Mouse (Mus musculus) forebrain, embryonic 10.5 days (tissue): ENCODE measurements around the gene Rexo4. TPM values are rescaled to one million over a fixed set of nuclear protein-coding genes. Genes with fewer than 3 reads are reported as not detected.

Experiments used
- DNase-seq: peaks from one replicate; pipeline ENCODE4 v3.0.0-alpha.2; 2017; ENCODE audit warnings: low spot score; ENCODE audit errors: extremely low spot score
- H3K27ac ChIP-seq: fragments of 300-500 bp; sonication (generic); 2 replicates; pipeline ENCODE4 v1.5.1; 2016; ENCODE audit warnings: mild to moderate bottlenecking
- H3K27me3 ChIP-seq: fragments of 300-500 bp; sonication (generic); 2 replicates; pipeline ENCODE4 v1.6.1; 2016; ENCODE audit warnings: mild to moderate bottlenecking; ENCODE audit not compliant: poor library complexity, severe bottlenecking
- H3K36me3 ChIP-seq: fragments of 300-500 bp; sonication (generic); replicated peaks from 2 replicates; pipeline ENCODE4 v1.6.1; 2016; ENCODE audit warnings: mild to moderate bottlenecking, moderate library complexity
- H3K4me1 ChIP-seq: fragments of 300-500 bp; sonication (generic); 2 replicates; pipeline ENCODE4 v1.6.1; 2016
- H3K4me3 ChIP-seq: fragments of 300-500 bp; sonication (generic); 2 replicates; pipeline ENCODE4 v1.5.1; 2016; ENCODE audit warnings: mild to moderate bottlenecking, moderate library complexity
- H3K9me3 ChIP-seq: fragments of 300-500 bp; sonication (generic); 2 replicates; pipeline ENCODE4 v1.6.1; 2016; ENCODE audit warnings: mild to moderate bottlenecking, moderate library complexity
- WGBS: fragments of 180-500 bp; shearing (Covaris S2); methylation state at CpG from one replicate; pipeline ENCODE4 v1.1.7; 2016; 5-methylcytosine and 5-hydroxymethylcytosine counted together
- polyA plus RNA-seq: library from polyadenylated mRNA; unstranded; fragments of >200 nt; fragmentation: Nextera tagmentation; extraction: Ambion mirVana; gene quantifications from 2 replicates; pipeline ENCODE4 v1.2.1, GENCODE M21; 2016

Gene Rexo4
- polyA plus RNA-seq, 1 experiment from 2014 or later = 57.1 TPM

DNA sequence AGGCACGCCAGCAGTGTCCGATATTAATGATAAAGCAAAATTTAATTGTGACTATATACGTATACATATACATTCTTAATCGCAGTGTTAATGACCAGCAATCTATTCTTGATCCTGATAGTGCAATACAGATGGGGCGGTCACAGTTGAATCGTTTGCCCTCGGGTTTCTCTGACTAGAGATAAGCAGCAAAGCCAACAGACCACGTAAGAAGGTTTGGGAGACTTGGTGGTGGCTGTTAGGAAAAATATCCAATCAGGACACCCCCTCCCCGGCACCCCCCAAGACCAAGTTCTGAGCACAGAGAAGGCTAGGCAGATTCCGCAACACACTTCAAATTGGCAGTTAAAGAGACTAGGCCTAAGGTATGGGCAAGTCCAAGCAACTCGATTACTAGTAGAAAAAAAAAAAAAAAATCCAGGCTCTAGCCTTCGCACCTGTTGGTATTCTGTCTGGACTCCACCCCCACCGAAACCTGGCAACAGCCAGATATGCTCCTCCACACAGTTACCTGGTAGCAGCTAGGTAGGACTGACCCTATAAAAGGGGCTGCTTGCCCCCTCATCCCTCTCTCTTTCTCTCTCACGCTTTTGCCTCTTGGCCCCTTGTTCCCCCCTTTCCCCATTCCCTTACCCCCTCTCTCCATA, 661 bp upstream of the Rexo4 start:
- no peak for DNase-seq
- WGBS = 21% methylated on average over 14 of the region's 14 CpGs

GRCm38 (mm10) chr2:26960756-26961155, 3.4 kb downstream of the Rexo4 start:
- WGBS = 85% methylated on average over 4 of the region's 4 CpGs
- Histone ChIP-seq H3K4me1 (peaks cover 29% of the 10 kb centered on the region), H3K9me3 (no peaks in the 10 kb centered on the region), H3K36me3 (peaks cover 64% of the 10 kb centered on the region), H3K27ac (no peak overlapping the region), H3K4me3 (no peak overlapping the region), H3K27me3 (no peaks in the 10 kb centered on the region)
- no peak for DNase-seq

More for the DNA sequence above, 661 bp upstream of the Rexo4 start:
- Histone ChIP-seq H3K4me1 (peaks cover 29% of the 10 kb centered on the region), H3K27ac (peak overlapping the region; percentile 97), H3K36me3 (peaks cover 27% of the 10 kb centered on the region), H3K9me3 (peaks cover 9% of the 10 kb centered on the region; the same call in 1 of the 2 replicates), H3K27me3 (no peaks in the 10 kb centered on the region), H3K4me3 (peak overlapping the region; percentile 81)

GRCm38 (mm10) chr2:26957488-26957859, 6.7 kb downstream of the Rexo4 start:
- Histone ChIP-seq H3K4me1 (peaks cover 9% of the 10 kb centered on the region; the same call in 1 of the 2 replicates), H3K36me3 (peaks cover 96% of the 10 kb centered on the region), H3K27me3 (no peaks in the 10 kb centered on the region), H3K9me3 (no peaks in the 10 kb centered on the region), H3K27ac (no peak overlapping the region), H3K4me3 (no peak overlapping the region)
- DNase-seq = no peak
- WGBS = 96% methylated on average over 2 of the region's 2 CpGs

GRCm38 (mm10) chr2:26956811-26957487, 7.2 kb downstream of the Rexo4 start:
- Histone ChIP-seq H3K27me3 (no peaks in the 10 kb centered on the region), H3K27ac (no peak overlapping the region), H3K9me3 (no peaks in the 10 kb centered on the region), H3K4me1 (peaks cover 6% of the 10 kb centered on the region; the same call in 1 of the 2 replicates), H3K36me3 (peaks cover 96% of the 10 kb centered on the region), H3K4me3 (no peak overlapping the region)
- WGBS = 93% methylated on average over 12 of the region's 12 CpGs
- no peak for DNase-seq

GRCm38 (mm10) chr2:26954735-26955395, 9.3 kb downstream of the Rexo4 start:
- H3K27me3 ChIP-seq = no peaks in the 10 kb centered on the region

DNA sequence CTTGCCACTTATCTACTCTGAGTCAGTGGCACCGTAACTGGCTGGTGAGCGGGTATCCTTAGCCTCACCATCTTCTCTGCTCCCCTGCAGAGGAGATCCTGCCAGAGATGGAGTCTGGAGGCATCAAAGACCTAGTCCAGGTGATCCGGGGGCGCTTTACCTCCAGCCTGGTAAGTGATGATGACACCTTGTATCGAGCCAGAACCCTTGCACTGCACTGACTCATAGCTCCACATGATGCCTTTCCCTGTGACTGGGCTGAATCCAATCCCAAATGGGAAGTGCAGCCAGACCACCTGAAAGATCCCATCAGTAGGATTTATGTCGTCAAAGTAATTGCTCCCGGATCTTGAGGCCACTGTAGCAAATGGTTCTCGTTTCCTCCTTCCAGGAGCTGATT, 11.3 kb downstream of the Rexo4 start:
- H3K4me3 ChIP-seq = no peak overlapping the region
- no peak overlapping the region for H3K27ac ChIP-seq
- peaks cover 93% of the 10 kb centered on the region for H3K36me3 ChIP-seq
- no peak for DNase-seq
- H3K9me3 ChIP-seq = no peaks in the 10 kb centered on the region
- H3K4me1 ChIP-seq = no peaks in the 10 kb centered on the region
- H3K27me3 ChIP-seq = no peaks in the 10 kb centered on the region
- 93% methylated on average over 8 of the region's 8 CpGs for WGBS

More at GRCm38 (mm10) chr2:26954735-26955395, 9.3 kb downstream of the Rexo4 start:
- Histone ChIP-seq H3K4me3 (no peak overlapping the region), H3K9me3 (no peaks in the 10 kb centered on the region), H3K36me3 (peaks cover 96% of the 10 kb centered on the region), H3K4me1 (no peaks in the 10 kb centered on the region), H3K27ac (no peak overlapping the region)
- WGBS = 91% methylated on average over 2 of the region's 2 CpGs
- no peak for DNase-seq

DNA sequence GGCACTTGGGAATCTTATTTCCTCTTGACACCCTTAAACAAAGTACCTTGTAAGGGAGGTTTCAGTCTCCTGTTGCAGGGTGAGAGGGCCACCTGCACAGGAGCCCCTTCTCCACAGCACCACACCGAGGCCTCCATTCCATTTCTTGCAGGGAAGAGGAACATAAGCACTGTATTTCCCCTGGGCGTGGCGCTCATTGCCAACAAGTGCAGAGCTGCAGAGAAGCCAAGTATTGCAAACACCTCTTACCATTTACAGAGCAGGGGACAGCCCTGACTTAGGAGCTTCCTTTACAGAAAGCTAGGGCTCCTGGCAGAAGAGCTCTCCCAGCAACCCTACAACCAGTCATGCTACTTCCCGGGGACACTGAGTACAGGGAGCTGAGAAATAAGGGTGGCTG, 12.0 kb downstream of the Rexo4 start:
- Histone ChIP-seq H3K36me3 (peaks cover 87% of the 10 kb centered on the region), H3K27ac (no peak overlapping the region), H3K4me1 (no peaks in the 10 kb centered on the region), H3K4me3 (no peak overlapping the region), H3K9me3 (no peaks in the 10 kb centered on the region), H3K27me3 (no peaks in the 10 kb centered on the region)
- WGBS = 96% methylated on average over 4 of the region's 4 CpGs
- no peak for DNase-seq

DNA sequence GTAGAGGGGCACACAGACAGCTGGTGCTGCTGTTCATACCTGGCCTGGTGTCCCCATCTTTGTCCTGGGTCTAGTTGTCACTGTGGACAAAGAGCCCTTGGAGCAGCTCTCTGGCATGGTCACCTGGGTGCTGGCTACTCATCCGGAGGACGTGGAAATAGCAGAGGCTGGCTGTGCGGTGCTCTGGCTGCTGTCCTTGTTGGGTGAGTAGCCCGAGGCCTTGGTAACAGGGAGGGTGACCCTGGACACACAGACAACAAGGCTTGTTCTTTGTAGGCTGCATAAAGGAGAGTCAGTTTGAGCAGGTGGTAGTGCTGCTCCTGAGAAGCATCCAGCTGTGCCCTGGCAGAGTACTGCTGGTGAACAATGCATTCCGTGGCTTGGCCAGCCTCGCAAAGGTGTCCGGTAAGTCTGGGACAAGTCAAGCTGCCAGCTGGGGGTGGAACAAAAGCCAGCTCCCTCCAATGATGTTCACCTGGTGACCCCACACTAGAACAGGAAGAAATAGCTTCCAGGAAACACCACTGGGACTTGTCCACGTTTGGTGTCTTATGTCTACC, 12.8 kb downstream of the Rexo4 start:
- Histone ChIP-seq H3K4me3 (no peak overlapping the region), H3K9me3 (no peaks in the 10 kb centered on the region), H3K4me1 (no peaks in the 10 kb centered on the region), H3K27ac (no peak overlapping the region), H3K27me3 (no peaks in the 10 kb centered on the region), H3K36me3 (peaks cover 83% of the 10 kb centered on the region)
- WGBS = 91% methylated on average over 8 of the region's 8 CpGs
- no peak for DNase-seq

GRCm38 (mm10) chr2:26950411-26950810, 13.8 kb downstream of the Rexo4 start:
- Histone ChIP-seq H3K27me3 (no peaks in the 10 kb centered on the region), H3K27ac (no peak overlapping the region), H3K4me3 (no peak overlapping the region), H3K4me1 (no peaks in the 10 kb centered on the region), H3K9me3 (no peaks in the 10 kb centered on the region), H3K36me3 (peaks cover 73% of the 10 kb centered on the region)
- 95% methylated on average over 2 of the region's 2 CpGs for WGBS
- no peak for DNase-seq

GRCm38 (mm10) chr2:26943253-26943652, 20.9 kb downstream of the Rexo4 start:
- Histone ChIP-seq H3K27me3 (no peaks in the 10 kb centered on the region), H3K4me1 (no peaks in the 10 kb centered on the region), H3K9me3 (no peaks in the 10 kb centered on the region), H3K36me3 (0 out of 2 replicates have a peak, but pooled peaks cover 4% of the 10 kb centered on the region), H3K4me3 (no peak overlapping the region), H3K27ac (no peak overlapping the region)
- DNase-seq = no peak
- WGBS = 81% methylated on average over 3 of the region's 3 CpGs

DNA sequence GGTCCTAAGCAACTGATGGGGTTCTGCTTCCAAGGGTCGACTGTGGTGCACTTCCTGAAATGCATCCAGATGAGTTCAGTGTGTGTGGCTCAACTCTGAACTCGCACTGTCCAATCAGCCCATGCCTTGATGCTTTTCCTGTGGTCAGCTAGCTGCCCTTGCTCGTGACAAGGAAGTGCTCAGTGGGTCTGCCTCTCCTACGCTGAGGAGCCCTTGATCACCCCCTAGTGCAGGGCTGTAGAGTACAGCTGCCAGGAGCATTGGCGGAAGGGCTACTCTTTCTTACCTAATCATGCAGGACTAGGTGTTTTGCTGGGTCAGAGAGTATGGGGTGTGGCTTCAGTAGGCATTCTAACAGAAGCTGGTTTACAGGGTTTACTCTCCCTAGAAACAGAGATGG, 22.6 kb downstream of the Rexo4 start:
- no peak for DNase-seq
- Histone ChIP-seq H3K9me3 (no peaks in the 10 kb centered on the region), H3K27me3 (no peaks in the 10 kb centered on the region), H3K36me3 (no peaks in the 10 kb centered on the region), H3K27ac (no peak overlapping the region), H3K4me3 (no peak overlapping the region), H3K4me1 (no peaks in the 10 kb centered on the region)
- WGBS = 46% methylated on average over 5 of the region's 5 CpGs

DNA sequence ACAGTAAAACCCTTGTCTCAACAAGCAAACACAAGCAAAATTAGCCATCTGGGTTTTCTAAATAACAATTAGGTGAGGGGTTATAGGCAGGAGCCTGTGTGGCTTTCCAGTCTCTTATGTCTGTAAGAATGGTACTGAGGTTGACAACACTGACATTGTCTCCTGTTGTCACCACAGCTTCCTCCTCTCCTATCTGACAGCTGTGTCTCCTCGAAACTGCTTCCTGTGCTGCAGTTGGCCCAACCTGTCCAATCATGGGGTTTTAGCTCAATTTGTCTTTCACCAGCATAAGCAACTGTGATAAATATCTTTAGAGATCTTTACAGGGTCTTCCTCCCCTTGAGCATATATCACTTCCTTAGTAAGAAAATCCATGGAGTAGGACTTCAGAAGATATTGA, 27.8 kb downstream of the Rexo4 start:
- peaks cover 5% of the 10 kb centered on the region for H3K36me3 ChIP-seq
- no peaks in the 10 kb centered on the region for H3K27me3 ChIP-seq
- no peak overlapping the region for H3K4me3 ChIP-seq
- H3K27ac ChIP-seq = no peak overlapping the region
- no peak for DNase-seq
- WGBS = 77% methylated on average over 1 of the region's 1 CpGs
- H3K4me1 ChIP-seq = peaks cover 25% of the 10 kb centered on the region
- H3K9me3 ChIP-seq = no peaks in the 10 kb centered on the region

DNA sequence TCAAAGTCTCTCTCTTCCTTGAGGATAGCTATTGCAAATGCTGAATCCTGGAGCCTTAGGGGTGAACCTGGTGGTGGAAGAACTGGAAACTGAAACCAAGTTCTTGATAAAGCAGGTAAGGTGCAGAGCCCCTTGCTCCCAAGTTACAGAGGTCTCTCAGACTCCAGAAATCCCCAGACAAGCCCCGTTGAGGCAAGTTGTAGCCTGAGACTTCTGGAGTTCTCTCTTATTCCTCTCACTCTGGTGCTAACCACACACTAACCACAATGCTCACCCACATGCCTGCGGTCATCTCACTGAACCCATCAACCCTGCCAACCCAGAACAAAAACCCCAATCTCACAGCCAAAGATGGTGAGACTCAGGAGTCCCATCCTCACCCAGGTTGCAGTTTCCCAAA, 28.9 kb downstream of the Rexo4 start:
- DNase-seq = no peak
- peaks cover 36% of the 10 kb centered on the region for H3K4me1 ChIP-seq
- H3K27ac ChIP-seq = no peak overlapping the region
- no peaks in the 10 kb centered on the region for H3K27me3 ChIP-seq
- H3K36me3 ChIP-seq = peaks cover 16% of the 10 kb centered on the region
- no peak overlapping the region for H3K4me3 ChIP-seq
- no peaks in the 10 kb centered on the region for H3K9me3 ChIP-seq
- WGBS = 98% methylated on average over 2 of the region's 2 CpGs
